ENCODE assay signal across 11 mouse cellular contexts in the genomic region with DNA sequence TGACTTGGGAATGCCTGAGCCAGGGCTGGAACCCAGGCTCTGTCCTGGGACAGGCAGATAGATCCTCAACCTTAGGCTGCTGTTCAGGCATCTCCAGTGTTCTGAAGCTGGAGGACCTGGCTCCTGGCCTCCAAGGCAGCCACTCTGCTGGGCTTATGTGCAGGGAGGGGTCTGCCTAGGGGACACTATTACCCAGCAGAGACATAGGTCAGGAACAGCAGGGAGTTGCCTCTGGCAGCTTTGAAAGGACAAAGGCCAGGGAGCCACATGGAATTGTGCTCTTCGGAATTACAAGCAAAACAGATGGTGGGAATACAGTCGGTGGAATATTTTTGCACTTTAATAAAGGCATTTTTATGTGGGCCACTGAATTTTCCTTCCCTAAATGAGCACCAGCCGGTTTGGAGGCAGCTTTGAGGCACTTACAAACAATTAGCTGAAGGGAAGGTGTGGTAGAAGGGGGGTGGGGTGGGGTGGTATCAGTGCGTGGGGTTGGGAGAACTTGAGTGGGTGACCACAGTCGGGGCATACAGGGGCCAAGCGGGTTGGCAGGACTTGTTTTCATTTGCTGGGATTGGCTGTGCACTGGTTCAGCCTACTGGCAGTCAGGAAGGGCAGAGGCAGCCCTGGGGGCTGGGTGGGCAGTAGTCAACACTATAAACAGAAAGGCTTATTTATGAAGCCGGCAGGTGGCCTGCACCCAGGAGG. TPM values are rescaled to one million over a fixed set of nuclear protein-coding genes. Genes with fewer than 3 reads are reported as not detected.
DNase-seq lines count a peak whose midpoint lies in the region; ATAC-seq lines count a peak whose summit lies in the region.
"Had no signal": no experiment of that assay in that cellular context is flagged by ENCODE, and none has a peak within 500 bp of the region (broad histone marks: within the 10 kb centered on the region; RNA-seq: fewer than 3 reads in every experiment).

No protein-coding gene starts in this region.

- H3K36me3 ChIP-seq in limb, embryonic 11.5 days (ENCODE audit: control insufficient read depth, insufficient read depth, low read length) = no peaks in the 10 kb centered on the region
- no peaks in the 10 kb centered on the region for H3K36me3 ChIP-seq in limb, embryonic 10.5 days
- no peaks in the 10 kb centered on the region for H3K36me3 ChIP-seq in embryonic facial prominence, embryonic 13.5 days
- no peaks in the 10 kb centered on the region for H3K36me3 ChIP-seq in hindbrain, embryonic 12.5 days
- no peaks in the 10 kb centered on the region for H3K36me3 ChIP-seq in midbrain, embryonic 14.5 days (ENCODE audit: control insufficient read depth, insufficient read depth, low read length)
- H3K36me3 ChIP-seq in kidney, embryonic 15.5 days = no peaks in the 10 kb centered on the region
- H3K36me3 ChIP-seq: limb, embryonic 15.5 days had no signal

- no peak for ATAC-seq in limb, embryonic 11.5 days (ENCODE audit: insufficient number of reproducible peaks, low FRiP score, low TSS enrichment, low read depth)
- no peak for ATAC-seq in embryonic facial prominence, embryonic 13.5 days (ENCODE audit: insufficient number of reproducible peaks, insufficient read depth, low FRiP score, low TSS enrichment, low read depth)
- no peak for ATAC-seq in hindbrain, embryonic 12.5 days (ENCODE audit: low FRiP score)
- peak; percentile 31; the same call in 1 of the 2 replicates for ATAC-seq in midbrain, embryonic 14.5 days (ENCODE audit: low FRiP score, low TSS enrichment)
- no peak for ATAC-seq in kidney, embryonic 15.5 days (replicated peaks; ENCODE audit: low FRiP score)

- no peak overlapping the region for H3K27ac ChIP-seq in limb, embryonic 11.5 days (replicated peaks; ENCODE audit: low read depth, low read length)
- no peak overlapping the region for H3K27ac ChIP-seq in limb, embryonic 10.5 days
- peak overlapping the region; percentile 16; the same call in 1 of the 2 replicates for H3K27ac ChIP-seq in embryonic facial prominence, embryonic 13.5 days
- H3K27ac ChIP-seq in hindbrain, embryonic 12.5 days = peak overlapping the region; percentile 44
- H3K27ac ChIP-seq in midbrain, embryonic 14.5 days (replicated peaks; ENCODE audit: low read depth, low read length) = 0 out of 2 replicates have a peak overlapping the region, but pooled peaks have one; percentile 5
- no peak overlapping the region for H3K27ac ChIP-seq in kidney, embryonic 15.5 days
- H3K27ac ChIP-seq: limb, embryonic 15.5 days had no signal

- H3K27me3 ChIP-seq in limb, embryonic 11.5 days (ENCODE audit: control insufficient read depth, insufficient read depth, low read length) = no peaks in the 10 kb centered on the region
- peaks cover 11% of the 10 kb centered on the region; the same call in 1 of the 2 replicates for H3K27me3 ChIP-seq in limb, embryonic 10.5 days (ENCODE audit: low read depth, poor library complexity, severe bottlenecking)
- no peaks in the 10 kb centered on the region for H3K27me3 ChIP-seq in embryonic facial prominence, embryonic 13.5 days
- no peaks in the 10 kb centered on the region; the same call in 1 of the 2 replicates for H3K27me3 ChIP-seq in hindbrain, embryonic 12.5 days
- no peaks in the 10 kb centered on the region for H3K27me3 ChIP-seq in midbrain, embryonic 14.5 days (ENCODE audit: control insufficient read depth, insufficient read depth, low read length)
- no peaks in the 10 kb centered on the region for H3K27me3 ChIP-seq in kidney, embryonic 15.5 days
- H3K27me3 ChIP-seq: limb, embryonic 15.5 days had no signal

- DNase-seq in limb, embryonic 11.5 days (ENCODE audit: low spot score) = no peak
- no peak for DNase-seq in limb, embryonic 10.5 days (ENCODE audit: low spot score)
- peak; percentile 32 for DNase-seq in midbrain, embryonic 14.5 days
- no peak for DNase-seq in urinary bladder, postnatal 10 days (ENCODE audit: low spot score)
- DNase-seq: kidney, adult 18-20 months; lung, postnatal 10 days had no signal

- peak overlapping the region; percentile 27; the same call in 1 of the 2 replicates for H3K9ac ChIP-seq in limb, embryonic 11.5 days (ENCODE audit: low read length)
- H3K9ac ChIP-seq in embryonic facial prominence, embryonic 13.5 days = no peak overlapping the region
- H3K9ac ChIP-seq in hindbrain, embryonic 12.5 days = no peak overlapping the region
- H3K9ac ChIP-seq in midbrain, embryonic 14.5 days (replicated peaks; ENCODE audit: low read length) = no peak overlapping the region
- no peak overlapping the region for H3K9ac ChIP-seq in kidney, embryonic 15.5 days
- H3K9ac ChIP-seq: limb, embryonic 15.5 days had no signal

- no peaks in the 10 kb centered on the region for H3K9me3 ChIP-seq in limb, embryonic 11.5 days (ENCODE audit: control insufficient read depth, low read length)
- no peaks in the 10 kb centered on the region for H3K9me3 ChIP-seq in limb, embryonic 10.5 days (replicated peaks)
- H3K9me3 ChIP-seq in embryonic facial prominence, embryonic 13.5 days = no peaks in the 10 kb centered on the region
- H3K9me3 ChIP-seq in hindbrain, embryonic 12.5 days (replicated peaks) = no peaks in the 10 kb centered on the region
- no peaks in the 10 kb centered on the region for H3K9me3 ChIP-seq in midbrain, embryonic 14.5 days (ENCODE audit: control insufficient read depth, low read length)
- H3K9me3 ChIP-seq in kidney, embryonic 15.5 days (replicated peaks) = no peaks in the 10 kb centered on the region
- H3K9me3 ChIP-seq: limb, embryonic 15.5 days had no signal

- no peak overlapping the region for H3K4me2 ChIP-seq in limb, embryonic 11.5 days (ENCODE audit: low read depth, severe bottlenecking)
- H3K4me2 ChIP-seq in embryonic facial prominence, embryonic 13.5 days = no peak overlapping the region
- no peak overlapping the region for H3K4me2 ChIP-seq in hindbrain, embryonic 12.5 days (replicated peaks)
- no peak overlapping the region for H3K4me2 ChIP-seq in midbrain, embryonic 14.5 days (ENCODE audit: low read length)
- no peak overlapping the region for H3K4me2 ChIP-seq in kidney, embryonic 15.5 days
- H3K4me2 ChIP-seq: limb, embryonic 15.5 days had no signal

- WGBS in limb, embryonic 11.5 days = 21% methylated on average over 7 of the region's 7 CpGs
- WGBS in limb, embryonic 10.5 days = 34% methylated on average over 7 of the region's 7 CpGs
- 19% methylated on average over 7 of the region's 7 CpGs for WGBS in embryonic facial prominence, embryonic 13.5 days
- WGBS in hindbrain, embryonic 12.5 days = 19% methylated on average over 7 of the region's 7 CpGs
- 18% methylated on average over 7 of the region's 7 CpGs for WGBS in midbrain, embryonic 14.5 days
- WGBS in kidney, embryonic 15.5 days = 29% methylated on average over 7 of the region's 7 CpGs

- H3K4me1 ChIP-seq in limb, embryonic 11.5 days (ENCODE audit: control insufficient read depth, insufficient read depth, low read length) = peaks cover 5% of the 10 kb centered on the region; the same call in 1 of the 2 replicates
- H3K4me1 ChIP-seq in limb, embryonic 10.5 days = peaks cover 15% of the 10 kb centered on the region
- peaks cover 23% of the 10 kb centered on the region for H3K4me1 ChIP-seq in embryonic facial prominence, embryonic 13.5 days
- peaks cover 30% of the 10 kb centered on the region for H3K4me1 ChIP-seq in hindbrain, embryonic 12.5 days
- peaks cover 27% of the 10 kb centered on the region for H3K4me1 ChIP-seq in midbrain, embryonic 14.5 days (ENCODE audit: control insufficient read depth, insufficient read depth, low read length)
- peaks cover 8% of the 10 kb centered on the region for H3K4me1 ChIP-seq in kidney, embryonic 15.5 days

- no peak overlapping the region for H3K4me3 ChIP-seq in limb, embryonic 11.5 days (ENCODE audit: low read depth, low read length)
- no peak overlapping the region for H3K4me3 ChIP-seq in limb, embryonic 10.5 days
- no peak overlapping the region for H3K4me3 ChIP-seq in embryonic facial prominence, embryonic 13.5 days
- H3K4me3 ChIP-seq in hindbrain, embryonic 12.5 days = no peak overlapping the region
- no peak overlapping the region for H3K4me3 ChIP-seq in midbrain, embryonic 14.5 days (replicated peaks; ENCODE audit: low read depth, low read length)
- H3K4me3 ChIP-seq in kidney, embryonic 15.5 days (replicated peaks) = no peak overlapping the region
- H3K4me3 ChIP-seq: limb, embryonic 15.5 days; myocyte had no signal

RNA-seq across cellular contexts. Expression of a gene that starts 43.7 kb away (rescaled TPM):
- not detected in 2 replicates for polyA plus RNA-seq in limb, embryonic 11.5 days (2014; fragmentation: Nextera tagmentation; extraction: Ambion mirVana)
- polyA plus RNA-seq in limb, embryonic 10.5 days (2016; fragmentation: Nextera tagmentation; extraction: Ambion mirVana) = not detected in 2 replicates
- polyA plus RNA-seq in embryonic facial prominence, embryonic 13.5 days (2015; fragmentation: Nextera tagmentation; extraction: Ambion mirVana) = 1.5 and 1.8 TPM in 2 replicates
- polyA plus RNA-seq in hindbrain, embryonic 12.5 days (2016; fragmentation: Nextera tagmentation; extraction: Ambion mirVana) = 11.5 and 11.6 TPM in 2 replicates
- 34.1 and 42.2 TPM in 2 replicates for polyA plus RNA-seq in midbrain, embryonic 14.5 days (2014; fragmentation: Nextera tagmentation; extraction: Ambion mirVana)
- 0.13 and 0.34 TPM in 2 replicates for polyA plus RNA-seq in kidney, embryonic 15.5 days (2015; fragmentation: Nextera tagmentation; extraction: Ambion mirVana)

Comparison
In these comparisons a context has a peak if more than half of its experiments do, and no peak if none do; other contexts are left out.
1. H3K27ac ChIP-seq: peak in embryonic facial prominence, embryonic 13.5 days (single experiment), hindbrain, embryonic 12.5 days (single experiment) and midbrain, embryonic 14.5 days (single experiment); none in limb, embryonic 11.5 days (single experiment), limb, embryonic 10.5 days (single experiment) and kidney, embryonic 15.5 days (single experiment).